Mouse (Mus musculus) liver, adult 2 months (tissue): ENCODE results near the gene Mep1a. TPM values are rescaled to one million over a fixed set of nuclear protein-coding genes. Genes with fewer than 3 reads are reported as not detected.
A peak's percentile ranks its signal among the peaks of the same experiment; 100 is the strongest.

ENCODE experiments used
- DNase-seq: peaks from one replicate; pipeline ENCODE4 v3.0.0-alpha.2; 2011; ENCODE audit warnings: low read depth, low spot score; ENCODE audit errors: extremely low read depth
- H3K27ac ChIP-seq: fragments of 200-500 bp; replicated peaks from 2 replicates; pipeline ENCODE4 v1.5.1; 2012; ENCODE audit warnings: low read depth, mild to moderate bottlenecking, control low read depth, inconsistent platforms, low read length; ENCODE audit not compliant: insufficient read depth
- H3K27me3 ChIP-seq: fragments of 200-500 bp; 2 replicates; pipeline ENCODE4 v1.6.1; 2012; ENCODE audit warnings: mild to moderate bottlenecking, moderate library complexity, low read length, inconsistent platforms; ENCODE audit not compliant: control insufficient read depth, insufficient read depth
- H3K36me3 ChIP-seq: fragments of 200-500 bp; 2 replicates; pipeline ENCODE4 v1.6.1; 2012; ENCODE audit warnings: low read length, inconsistent platforms; ENCODE audit not compliant: control insufficient read depth, insufficient read depth
- H3K4me1 ChIP-seq: fragments of 200-500 bp; 2 replicates; pipeline ENCODE4 v1.6.1; 2011; ENCODE audit warnings: low read length; ENCODE audit not compliant: control insufficient read depth, insufficient read depth
- H3K4me3 ChIP-seq: fragments of 200-500 bp; 2 replicates; pipeline ENCODE4 v1.5.1; 2011; ENCODE audit warnings: low read depth, mild to moderate bottlenecking, control low read depth, low read length, moderate library complexity; ENCODE audit not compliant: insufficient read depth
- H3K79me2 ChIP-seq: fragments of 200-500 bp; 2 replicates; pipeline ENCODE4 v1.6.1; 2012; ENCODE audit warnings: inconsistent platforms, mild to moderate bottlenecking, low read length, moderate library complexity; ENCODE audit not compliant: control insufficient read depth, insufficient read depth
- H3K9ac ChIP-seq: fragments of 200-500 bp; 2 replicates; pipeline ENCODE4 v1.6.1; 2012; ENCODE audit warnings: low read depth, mild to moderate bottlenecking, control low read depth, inconsistent platforms, low read length
- CTCF ChIP-seq: fragments of 200-500 bp; IDR thresholded peaks from 2 replicates; pipeline ENCODE4 v1.5.1; 2011; ENCODE audit warnings: low read depth, low read length, control low read depth
- POLR2A ChIP-seq: fragments of 200-500 bp; IDR thresholded peaks from 2 replicates; pipeline ENCODE4 v1.6.1; 2011; ENCODE audit warnings: low read length, control low read depth; ENCODE audit not compliant: insufficient read depth; ENCODE audit errors: extremely low read depth
- WGBS: fragments of 180-500 bp; shearing (Covaris S2); methylation state at CpG from one replicate; pipeline ENCODE4 v1.1.7; 2018; 5-methylcytosine and 5-hydroxymethylcytosine counted together
- polyA plus RNA-seq: library from polyadenylated mRNA; depleted of rRNA; stranded (reverse); fragments of >200 nt; gene quantifications from 2 replicates; pipeline ENCODE4 v1.2.3, GENCODE M21; 2012
- total RNA-seq: library from RNA; depleted of rRNA; stranded (reverse); fragments of >200 nt; gene quantifications from 2 replicates; pipeline ENCODE4 v1.2.3, GENCODE M21; 2014

The Mep1a gene
- total and polyA plus RNA-seq, 2 experiments: 0.05 TPM; not detected in 1

GRCm38 (mm10) chr17:43534362-43535222, 32.0 kb upstream of the Mep1a start:
- 26% methylated on average over 23 of the region's 23 CpGs for WGBS
- Histone ChIP-seq H3K79me2 (no peaks in the 10 kb centered on the region), H3K9ac (no peak overlapping the region), H3K27me3 (no peaks in the 10 kb centered on the region), H3K36me3 (no peaks in the 10 kb centered on the region), H3K27ac (no peak overlapping the region), H3K4me3 (no peak overlapping the region), H3K4me1 (no peaks in the 10 kb centered on the region)
- TF ChIP-seq CTCF: no peak
- no peak for TF ChIP-seq POLR2A
- DNase-seq: no peak

GRCm38 (mm10) chr17:43531192-43531591, 28.6 kb upstream of the Mep1a start:
- no peaks in the 10 kb centered on the region for H3K4me1 ChIP-seq
- H3K27me3 ChIP-seq: no peaks in the 10 kb centered on the region
- H3K4me3 ChIP-seq: no peak overlapping the region
- TF ChIP-seq CTCF (no peak), POLR2A (no peak)
- H3K36me3 ChIP-seq: no peaks in the 10 kb centered on the region
- no peaks in the 10 kb centered on the region for H3K79me2 ChIP-seq
- no peak for DNase-seq
- H3K9ac ChIP-seq: no peak overlapping the region
- WGBS: 89% methylated on average over 4 of the region's 4 CpGs
- no peak overlapping the region for H3K27ac ChIP-seq

GRCm38 (mm10) chr17:43530507-43530906, 27.9 kb upstream of the Mep1a start:
- no peaks in the 10 kb centered on the region for H3K27me3 ChIP-seq
- WGBS: 87% methylated on average over 2 of the region's 2 CpGs
- H3K36me3 ChIP-seq: no peaks in the 10 kb centered on the region
- no peak overlapping the region for H3K4me3 ChIP-seq
- H3K9ac ChIP-seq: no peak overlapping the region
- no peaks in the 10 kb centered on the region for H3K4me1 ChIP-seq
- no peak overlapping the region for H3K27ac ChIP-seq
- H3K79me2 ChIP-seq: no peaks in the 10 kb centered on the region
- no peak for DNase-seq
- no peak for TF ChIP-seq CTCF
- no peak for TF ChIP-seq POLR2A

- Histone ChIP-seq H3K36me3 (no peaks in the 10 kb centered on the region), H3K79me2 (no peaks in the 10 kb centered on the region), H3K9ac (no peak overlapping the region), H3K27me3 (no peaks in the 10 kb centered on the region), H3K27ac (no peak overlapping the region), H3K4me3 (no peak overlapping the region), H3K4me1 (no peaks in the 10 kb centered on the region; the same call in 1 of the 2 replicates)
- no peak for TF ChIP-seq POLR2A
- no peak for TF ChIP-seq CTCF
- 69% methylated on average over 3 of the region's 3 CpGs for WGBS
- no peak for DNase-seq
These were observed 17.6 kb upstream of the Mep1a start for GRCm38 (mm10) chr17:43520166-43520565.

GRCm38 (mm10) chr17:43518644-43519409, 16.2 kb upstream of the Mep1a start:
- WGBS: 24% methylated on average over 18 of the region's 18 CpGs
- TF ChIP-seq POLR2A: no peak
- peak; percentile 54 for TF ChIP-seq CTCF

GRCm38 (mm10) chr17:43510782-43511181, 8.2 kb upstream of the Mep1a start:
- Histone ChIP-seq H3K27me3 (no peaks in the 10 kb centered on the region), H3K4me3 (no peak overlapping the region), H3K9ac (no peak overlapping the region), H3K4me1 (no peaks in the 10 kb centered on the region), H3K27ac (no peak overlapping the region), H3K79me2 (no peaks in the 10 kb centered on the region), H3K36me3 (no peaks in the 10 kb centered on the region)
- TF ChIP-seq CTCF (no peak), POLR2A (no peak)
- 91% methylated on average over 4 of the region's 4 CpGs for WGBS
- no peak for DNase-seq

More at GRCm38 (mm10) chr17:43518644-43519409, 16.2 kb upstream of the Mep1a start:
- Histone ChIP-seq H3K4me3 (no peak overlapping the region), H3K27ac (no peak overlapping the region), H3K36me3 (no peaks in the 10 kb centered on the region), H3K4me1 (no peaks in the 10 kb centered on the region; the same call in 1 of the 2 replicates), H3K27me3 (no peaks in the 10 kb centered on the region), H3K79me2 (no peaks in the 10 kb centered on the region), H3K9ac (no peak overlapping the region)
- DNase-seq: peak; percentile 42
